Mouse (Mus musculus) layer of hippocampus, adult 6 months (tissue): ENCODE data around the gene H2-T22. TPM values are rescaled to one million over a fixed set of nuclear protein-coding genes. Genes with fewer than 3 reads are reported as not detected.

Experiments
- long read RNA-seq, 2 experiments: library from polyadenylated mRNA; unstranded; transcript quantifications; one replicate each; pipeline ENCODE4 v2.0.0; 2019 to 2020
- polyA plus RNA-seq: library from polyadenylated mRNA; unstranded; fragments of <200 nt; fragmentation: Nextera tagmentation; gene quantifications from 2 replicates; pipeline ENCODE4 v1.2.3, GENCODE M21; 2021

H2-T22 gene
- 16.1 and 16.5 TPM in 2 replicates for polyA plus RNA-seq
- long read RNA-seq, experiment 1, transcript H2-T22-202 (10 exons, 1,694 nt) = major isoform, 11 of 37 reads
- long read RNA-seq, experiment 1, transcript H2-T22-201 (9 exons, 1,534 nt) = minor isoform, 6 of 37 reads
- long read RNA-seq, experiment 1, transcript H2-T22-203 (9 exons, 1,761 nt) = minor isoform, 5 of 37 reads
- long read RNA-seq, experiment 1, partial matches to known transcripts = 4 of 37 reads
- long read RNA-seq, experiment 1, other reads (novel, unspliced or antisense) = 11 of 37 reads
- long read RNA-seq, experiment 2, transcript H2-T22-203 (9 exons, 1,761 nt) = minor isoform, 8 of 75 reads
- long read RNA-seq, experiment 2, transcript H2-T22-201 (9 exons, 1,534 nt) = minor isoform, 12 of 75 reads
- long read RNA-seq, experiment 2, transcript H2-T22-202 (10 exons, 1,694 nt) = major isoform, 20 of 75 reads
- long read RNA-seq, experiment 2, partial matches to known transcripts = 10 of 75 reads
- long read RNA-seq, experiment 2, other reads (novel, unspliced or antisense) = 24 of 75 reads

GRCm38 (mm10) chr17:36042610-36043169 lies at the start of gene H2-T22, which contains the start of gene Gm6034:
Gene H2-T22, minus strand, starts transcription at chr17:36042747.
Gene Gm6034, plus strand, starts transcription at chr17:36042961.

GRCm38 (mm10) chr17:36058362-36058761 lies 15.8 kb upstream of the H2-T22 start, which contains the start of gene Gm11127:
Gene Gm11127, minus strand, starts transcription at chr17:36058371.

GRCm38 (mm10) chr17:36032351-36032875 lies 10.1 kb downstream of the H2-T22 start, which contains the start of gene H2-T23:
Gene H2-T23, minus strand, starts transcription at chr17:36032855.

GRCm38 (mm10) chr17:36020191-36021073 lies 22.1 kb downstream of the H2-T22 start, which contains the start of gene H2-T24:
Gene H2-T24, minus strand, starts transcription at chr17:36020560.

Other genes starting within 250 kb of the H2-T22 start
- 6.3 and 7.1 TPM in 2 replicates for gene Ier3, start 221.1 kb downstream of the H2-T22 start, polyA plus RNA-seq
- 109 and 126 TPM in 2 replicates for gene Flot1, start 219.5 kb downstream of the H2-T22 start, polyA plus RNA-seq
- gene Tubb5, start 204.4 kb downstream of the H2-T22 start, polyA plus RNA-seq = 614 and 636 TPM in 2 replicates
- 1.6 and 3.2 TPM in 2 replicates for gene Mdc1, start 201.2 kb downstream of the H2-T22 start, polyA plus RNA-seq
- 3.1 and 3.5 TPM in 2 replicates for gene Nrm, start 181.4 kb downstream of the H2-T22 start, polyA plus RNA-seq
- 1.6 and 1.8 TPM in 2 replicates for gene Ppp1r18, start 177.2 kb downstream of the H2-T22 start, polyA plus RNA-seq
- gene Dhx16, start 162.9 kb downstream of the H2-T22 start, polyA plus RNA-seq = 8.7 and 8.9 TPM in 2 replicates
- 57.1 and 72.3 TPM in 2 replicates for gene 2310061I04Rik, start 145.3 kb downstream of the H2-T22 start, polyA plus RNA-seq
- 47.2 and 55.1 TPM in 2 replicates for gene Atat1, start 132.7 kb downstream of the H2-T22 start, polyA plus RNA-seq
- gene Mrps18b, start 126.4 kb downstream of the H2-T22 start, polyA plus RNA-seq = 63.7 and 64.4 TPM in 2 replicates
- 17.2 and 18.5 TPM in 2 replicates for gene Ppp1r10, start 126.3 kb downstream of the H2-T22 start, polyA plus RNA-seq
- 44.3 and 58.3 TPM in 2 replicates for gene Abcf1, start 73.0 kb downstream of the H2-T22 start, polyA plus RNA-seq
- 20.1 and 23.4 TPM in 2 replicates for gene Gnl1, start 62.9 kb downstream of the H2-T22 start, polyA plus RNA-seq
- gene Prr3, start 62.5 kb downstream of the H2-T22 start, polyA plus RNA-seq = 14.1 and 16.1 TPM in 2 replicates
- 2.0 and 2.2 TPM in 2 replicates for gene H2-T24, start 22.2 kb downstream of the H2-T22 start, polyA plus RNA-seq
- gene H2-T23, start 9.9 kb downstream of the H2-T22 start, polyA plus RNA-seq = 11.5 and 14.4 TPM in 2 replicates
- gene Gm6034, start 214 bp upstream of the H2-T22 start, polyA plus RNA-seq = not detected in 2 replicates
- gene Gm11127, start 15.6 kb upstream of the H2-T22 start, polyA plus RNA-seq = not detected in 2 replicates
- gene Gm19684, start 78.9 kb upstream of the H2-T22 start, polyA plus RNA-seq = 0.09 TPM in 1 of 2 replicates, not detected in the other
- not detected in 2 replicates for gene Gm7030, start 86.7 kb upstream of the H2-T22 start, polyA plus RNA-seq
- not detected in 2 replicates for gene Gm8909, start 125.8 kb upstream of the H2-T22 start, polyA plus RNA-seq
- gene H2-T3, start 147.5 kb upstream of the H2-T22 start, polyA plus RNA-seq = not detected in 2 replicates
- gene Rpp21, start 215.3 kb upstream of the H2-T22 start, polyA plus RNA-seq = 103 and 112 TPM in 2 replicates
- 3.9 and 4.4 TPM in 2 replicates for gene Trim39, start 229.5 kb upstream of the H2-T22 start, polyA plus RNA-seq
- not detected in 2 replicates for gene H2-M10.2, start 243.7 kb upstream of the H2-T22 start, polyA plus RNA-seq